Mouse (Mus musculus): ENCODE data around the gene Defb13.

DNA sequence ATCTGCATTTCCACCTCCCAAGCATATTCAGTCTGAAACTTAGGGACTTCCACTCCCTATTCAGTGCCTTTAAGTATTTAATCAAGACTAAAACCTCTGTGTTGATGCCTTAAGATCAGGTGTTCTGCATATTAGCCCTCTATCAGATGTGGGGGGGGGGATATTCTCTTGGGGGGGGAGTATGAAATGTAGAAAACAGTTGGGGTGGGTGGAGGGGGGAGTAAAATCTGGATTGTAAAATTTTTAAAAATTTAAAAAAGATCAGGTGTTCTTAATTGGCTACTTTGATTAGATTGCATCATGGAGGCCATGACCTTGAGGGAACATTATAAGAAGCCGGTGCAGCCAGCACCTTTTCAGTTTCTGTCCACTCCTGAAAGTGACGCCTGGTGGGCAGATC lies 11.9 kb downstream of the Defb13 start, which contains the start of gene Fam90a1a:
- TF ChIP-seq CTCF (IDR thresholded peaks at IDR 0.05; ENCODE audit: low read depth, low read length) (no peak), POLR2A (IDR thresholded peaks at IDR 0.05; ENCODE audit: insufficient read depth, low read length) (no peak)

All from ES-Bruce4 (cell line).